Mouse (Mus musculus) kidney, adult 2 months (tissue): ENCODE data around the gene Edem3.

Experiments
- CTCF ChIP-seq: fragments of 200-500 bp; conservative IDR thresholded peaks from 2 replicates; pipeline ENCODE4 v1.5.1; 2011; ENCODE audit warnings: low read depth, mild to moderate bottlenecking, control low read depth, low read length, moderate library complexity, mixed read lengths; ENCODE audit not compliant: insufficient read depth, insufficient read length
- POLR2A ChIP-seq: fragments of 200-500 bp; IDR thresholded peaks from one replicate; pipeline ENCODE4 v1.6.1; 2011; ENCODE audit warnings: low read depth, low read length, control low read depth

GRCm38 (mm10) chr1:151807286-151807685 lies 52.1 kb downstream of the Edem3 start:
- TF ChIP-seq CTCF (no peak), POLR2A (no peak)
